Comparison of ENCODE assay signal across 20 mouse cellular contexts in genomic region chr19:23153606-23154127, GRCm38 (mm10). TPM values are rescaled to one million over a fixed set of nuclear protein-coding genes. Genes with fewer than 3 reads are reported as not detected.
DNase-seq lines count a peak whose midpoint lies in the region; ATAC-seq and TF ChIP-seq lines count a peak whose summit lies in the region.
"Had no signal": no experiment of that assay in that cellular context is flagged by ENCODE, and none has a peak within 500 bp of the region (broad histone marks: within the 10 kb centered on the region; RNA-seq: fewer than 3 reads in every experiment).

No protein-coding gene starts in this region.

- peak overlapping the region; percentile 49 for H3K4me3 ChIP-seq in cerebellum, adult 2 months (replicated peaks; ENCODE audit: insufficient read depth, low read depth, low read length)
- no peak overlapping the region for H3K4me3 ChIP-seq in liver, postnatal 0 days (ENCODE audit: low read depth, low read length)
- no peak overlapping the region for H3K4me3 ChIP-seq in liver, embryonic 11.5 days (ENCODE audit: low read depth, low read length)
- H3K4me3 ChIP-seq: embryonic facial prominence, embryonic 13.5 days; heart, embryonic 15.5 days; hindbrain, embryonic 13.5 days; intestine, embryonic 15.5 days had no signal

- 35% methylated on average over 5 of the region's 5 CpGs for WGBS in cerebellum, adult 2 months
- 75% methylated on average over 5 of the region's 5 CpGs for WGBS in liver, postnatal 0 days (ENCODE audit: insufficient replicate concordance)
- WGBS in liver, embryonic 11.5 days = 86% methylated on average over 5 of the region's 5 CpGs

- no peaks in the 10 kb centered on the region for H3K27me3 ChIP-seq in cerebellum, adult 2 months (ENCODE audit: control insufficient read depth, insufficient read depth, low read length)
- no peaks in the 10 kb centered on the region for H3K27me3 ChIP-seq in liver, postnatal 0 days (ENCODE audit: insufficient read depth, low read length)
- no peaks in the 10 kb centered on the region for H3K27me3 ChIP-seq in liver, embryonic 11.5 days (replicated peaks; ENCODE audit: control insufficient read depth, insufficient read depth, low read length)
- H3K27me3 ChIP-seq: embryonic facial prominence, embryonic 13.5 days; heart, embryonic 15.5 days; hindbrain, embryonic 13.5 days; intestine, embryonic 15.5 days had no signal

- no peak for TF ChIP-seq POLR2A in cerebellum, adult 2 months (IDR thresholded peaks at IDR 0.05; ENCODE audit: borderline replicate concordance, insufficient read depth, low read length)

- H3K4me1 ChIP-seq in cerebellum, adult 2 months (ENCODE audit: control insufficient read depth, insufficient read depth, low read length) = peaks cover 44% of the 10 kb centered on the region
- H3K4me1 ChIP-seq in liver, postnatal 0 days (ENCODE audit: insufficient read depth) = peaks cover 35% of the 10 kb centered on the region
- H3K4me1 ChIP-seq in liver, embryonic 11.5 days (replicated peaks; ENCODE audit: control insufficient read depth, insufficient read depth, low read length) = peaks cover 42% of the 10 kb centered on the region

- H3K9ac ChIP-seq in liver, postnatal 0 days (replicated peaks) = no peak overlapping the region
- H3K9ac ChIP-seq in liver, embryonic 11.5 days (ENCODE audit: low read depth, low read length) = no peak overlapping the region
- H3K9ac ChIP-seq: embryonic facial prominence, embryonic 13.5 days; heart, embryonic 15.5 days; hindbrain, embryonic 13.5 days; intestine, embryonic 15.5 days had no signal

- 0 out of 2 replicates have a peak overlapping the region, but pooled peaks have one; percentile 71 for H3K4me2 ChIP-seq in liver, postnatal 0 days (ENCODE audit: low read depth, low read length)
- no peak overlapping the region for H3K4me2 ChIP-seq in liver, embryonic 11.5 days
- H3K4me2 ChIP-seq: embryonic facial prominence, embryonic 13.5 days; heart, embryonic 15.5 days; hindbrain, embryonic 13.5 days; intestine, embryonic 15.5 days had no signal

- no peaks in the 10 kb centered on the region for H3K9me3 ChIP-seq in liver, postnatal 0 days (ENCODE audit: low read length)
- no peaks in the 10 kb centered on the region for H3K9me3 ChIP-seq in liver, embryonic 11.5 days (ENCODE audit: control insufficient read depth, low read length)
- H3K9me3 ChIP-seq: embryonic facial prominence, embryonic 13.5 days; G1E; heart, embryonic 15.5 days; hindbrain, embryonic 13.5 days; intestine, embryonic 15.5 days had no signal

- DNase-seq in cerebellum, adult 2 months = no peak
- DNase-seq in cerebellum, postnatal 4 days (ENCODE audit: low spot score in 2 of 2) = no peak
- peak; percentile 89 for DNase-seq in heart, adult 11 months
- DNase-seq in heart, adult 8-10 months (ENCODE audit: low spot score) = no peak
- DNase-seq in liver, postnatal 0 days = no peak
- DNase-seq in liver, embryonic 11.5 days (ENCODE audit: low spot score) = no peak
- DNase-seq in brain, adult 2 months (ENCODE audit: low read depth, low spot score) = peak; percentile 22
- DNase-seq: adrenal gland, adult 8-10 months; cerebellum, adult 8-10 months; cerebellum, postnatal 14 days; gastrocnemius, postnatal 36 days; heart, postnatal 14 days; kidney, adult 2 months had no signal

- no peak for TF ChIP-seq EP300 in liver, postnatal 0 days (IDR thresholded peaks at IDR 0.05; ENCODE audit: low read depth)

- TF ChIP-seq CTCF in cerebellum, adult 2 months (IDR thresholded peaks at IDR 0.05; ENCODE audit: borderline replicate concordance, insufficient read depth, low read depth, low read length) = no peak
- TF ChIP-seq CTCF in liver, postnatal 0 days (IDR thresholded peaks at IDR 0.05; ENCODE audit: low read depth) = no peak

- H3K36me3 ChIP-seq in liver, postnatal 0 days (replicated peaks; ENCODE audit: insufficient read depth, low read length) = no peaks in the 10 kb centered on the region
- no peaks in the 10 kb centered on the region for H3K36me3 ChIP-seq in liver, embryonic 11.5 days (ENCODE audit: control insufficient read depth, insufficient read depth, low read length)
- H3K36me3 ChIP-seq: embryonic facial prominence, embryonic 13.5 days; heart, embryonic 15.5 days; hindbrain, embryonic 13.5 days; intestine, embryonic 15.5 days had no signal

- ATAC-seq in liver, postnatal 0 days = no peak
- ATAC-seq in liver, embryonic 11.5 days (replicated peaks; ENCODE audit: low FRiP score) = no peak
- no peak for ATAC-seq in frontal cortex, adult (ENCODE audit: low TSS enrichment)
- ATAC-seq: forebrain, embryonic 14.5 days; intestine, embryonic 15.5 days had no signal

- H3K27ac ChIP-seq in cerebellum, adult 2 months (ENCODE audit: insufficient read depth, low read length) = peak overlapping the region; percentile 66
- no peak overlapping the region for H3K27ac ChIP-seq in liver, postnatal 0 days (ENCODE audit: low read depth)
- H3K27ac ChIP-seq in liver, embryonic 11.5 days (ENCODE audit: low read depth, low read length) = no peak overlapping the region
- H3K27ac ChIP-seq: embryonic facial prominence, embryonic 13.5 days; heart, embryonic 15.5 days; hindbrain, embryonic 13.5 days; intestine, embryonic 15.5 days had no signal

RNA-seq across cellular contexts. Expression of gene Klf9, which starts 12.6 kb away (rescaled TPM):
- 93.5 and 97.3 TPM in 2 replicates for polyA plus RNA-seq in cerebellum, adult 2 months (2012; rRNA removed)
- total RNA-seq in heart, adult 8-10 months (2022) = 100 to 1,000 TPM in 3 of 4 experiments, 10 to 100 TPM in 1; 94.4 to 149 (median 104) TPM
- 12.6 and 17.2 TPM in 2 replicates for polyA plus RNA-seq in liver, postnatal 0 days (2015; fragmentation: Nextera tagmentation; extraction: Ambion mirVana)
- polyA plus RNA-seq in liver, embryonic 11.5 days (2014; fragmentation: Nextera tagmentation; extraction: Ambion mirVana) = 2.3 and 2.8 TPM in 2 replicates

Comparison
In these comparisons a context has a peak if more than half of its experiments do, and no peak if none do; other contexts are left out.
1. DNase-seq: peak in heart, adult 11 months (single experiment) and brain, adult 2 months (single experiment); none in cerebellum, adult 2 months (0 of 2), cerebellum, postnatal 4 days (0 of 2), heart, adult 8-10 months (single experiment), liver, postnatal 0 days (single experiment) and liver, embryonic 11.5 days (single experiment).